Mouse (Mus musculus) midbrain, embryonic 14.5 days (tissue): ENCODE results near the gene Lrrc36. TPM values are rescaled to one million over a fixed set of nuclear protein-coding genes. Genes with fewer than 3 reads are reported as not detected.

ENCODE experiments used
- ATAC-seq: fragments of 200-750 bp; cut with Nextera tagmentation; 2 replicates; pipeline ENCODE4 v1.8.0; 2017; ENCODE audit warnings: moderate number of reproducible peaks, moderate library complexity; ENCODE audit not compliant: low FRiP score, low TSS enrichment
- DNase-seq: peaks from one replicate; pipeline ENCODE4 v3.0.0-alpha.2; 2015
- H3K27ac ChIP-seq: fragments of 300-500 bp; sonication (generic); replicated peaks from 2 replicates; pipeline ENCODE4 v1.5.1; 2014; ENCODE audit warnings: mild to moderate bottlenecking, low read depth, low read length, moderate library complexity
- H3K27me3 ChIP-seq: fragments of 300-500 bp; sonication (generic); 2 replicates; pipeline ENCODE4 v1.6.1; 2014; ENCODE audit warnings: low read length, control low read depth, mixed read lengths; ENCODE audit not compliant: control insufficient read depth, insufficient read depth
- H3K36me3 ChIP-seq: fragments of 300-500 bp; sonication (generic); 2 replicates; pipeline ENCODE4 v1.6.1; 2014; ENCODE audit warnings: low read length, control low read depth; ENCODE audit not compliant: control insufficient read depth, insufficient read depth
- H3K4me1 ChIP-seq: fragments of 300-500 bp; sonication (generic); 2 replicates; pipeline ENCODE4 v1.6.1; 2014; ENCODE audit warnings: mild to moderate bottlenecking, antibody characterized with exemption, low read length, control low read depth; ENCODE audit not compliant: control insufficient read depth, insufficient read depth
- H3K4me2 ChIP-seq: fragments of 300-500 bp; sonication (generic); 2 replicates; pipeline ENCODE4 v1.6.1; 2014; ENCODE audit warnings: mild to moderate bottlenecking, low read length, moderate library complexity
- H3K4me3 ChIP-seq: fragments of 300-500 bp; sonication (generic); replicated peaks from 2 replicates; pipeline ENCODE4 v1.5.1; 2014; ENCODE audit warnings: low read depth, low read length
- H3K9ac ChIP-seq: fragments of 300-500 bp; sonication (generic); replicated peaks from 2 replicates; pipeline ENCODE4 v1.6.1; 2014; ENCODE audit warnings: mild to moderate bottlenecking, low read length, moderate library complexity
- H3K9me3 ChIP-seq: fragments of 300-500 bp; sonication (generic); 2 replicates; pipeline ENCODE4 v1.6.1; 2016; ENCODE audit warnings: low read length, control low read depth, mixed read lengths; ENCODE audit not compliant: control insufficient read depth
- WGBS: fragments of 180-500 bp; shearing (Covaris S2); extraction: QIAGEN DNeasy Blood & Tissue Kit; methylation state at CpG from one replicate; pipeline ENCODE4 v1.1.7; 2014; 5-methylcytosine and 5-hydroxymethylcytosine counted together
- polyA plus RNA-seq: library from polyadenylated mRNA; unstranded; fragments of >200 nt; fragmentation: Nextera tagmentation; extraction: Ambion mirVana; gene quantifications from 2 replicates; pipeline ENCODE4 v1.2.1, GENCODE M21; 2014

The Lrrc36 gene
- polyA plus RNA-seq, 1 experiment from 2014 or later, result 1.7 TPM

DNA sequence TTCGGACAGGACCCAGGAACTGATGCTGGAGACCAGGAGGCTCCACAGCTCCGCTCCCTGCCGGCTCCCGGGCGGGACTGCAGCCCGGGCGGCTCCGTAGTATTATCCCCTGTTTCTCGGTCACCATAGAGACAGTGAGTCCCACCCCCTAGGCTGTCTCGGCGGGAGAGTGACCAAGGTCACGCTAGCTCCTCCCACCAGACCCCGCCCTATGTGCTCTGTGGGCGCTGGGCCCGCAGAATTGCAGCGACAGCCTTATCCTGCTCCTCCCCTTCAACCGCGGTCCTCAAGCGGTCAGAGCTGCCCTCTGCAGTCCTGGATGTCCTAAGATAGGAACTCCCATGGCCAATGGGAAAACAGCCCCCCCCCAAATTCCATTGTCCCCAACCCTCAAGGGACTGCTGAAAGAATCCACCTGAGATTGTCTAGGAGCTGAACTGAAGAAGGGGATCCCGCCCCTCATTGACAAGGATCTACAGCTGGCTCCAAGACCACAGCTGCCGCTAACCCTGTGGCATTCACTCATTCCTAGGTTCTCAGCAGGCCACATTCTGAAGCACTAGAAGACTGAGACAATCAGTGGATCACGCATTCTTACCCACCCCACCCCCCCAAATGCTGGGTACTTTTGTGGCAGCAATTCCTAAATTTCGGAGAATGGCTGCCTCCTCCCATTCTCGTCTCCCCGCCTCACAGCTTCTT lies 58.1 kb downstream of the Lrrc36 start, which contains the start of gene Tppp3:
Gene Tppp3, minus strand, starts transcription at position 213 of the 702 bp plus-strand sequence.
- H3K4me2 ChIP-seq, result peak within 1 kb of the TSS; percentile 73
- peak; percentile 90 for ATAC-seq

DNA sequence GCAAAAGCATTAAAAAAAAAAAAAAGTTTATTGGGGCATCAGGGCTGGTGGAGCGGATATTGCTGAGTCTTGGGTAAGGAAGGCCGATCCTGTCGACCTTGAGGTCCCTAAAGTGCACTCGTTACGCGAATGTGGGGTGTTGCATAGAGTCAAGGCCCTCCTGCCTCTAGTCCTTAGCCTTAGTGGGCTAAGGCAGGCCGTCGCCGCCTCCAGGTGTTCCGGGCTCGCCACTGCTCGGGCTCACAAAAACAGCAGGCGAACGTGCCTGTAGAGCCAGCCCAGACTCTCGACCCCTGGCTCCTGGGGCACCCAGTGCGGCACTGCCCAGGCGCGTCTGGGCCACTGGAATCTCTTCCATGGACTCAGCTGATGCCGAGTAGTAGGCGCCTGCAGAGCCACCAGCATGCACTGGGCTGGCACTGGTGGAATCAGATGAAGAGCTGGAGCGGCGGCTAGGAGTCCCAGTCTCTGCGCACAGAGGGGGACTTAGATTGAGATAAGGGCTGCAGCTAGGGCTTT lies 59.1 kb downstream of the Lrrc36 start:
- no peak overlapping the region for H3K4me3 ChIP-seq
- DNase-seq, result no peak
- 23% methylated on average over 23 of the region's 23 CpGs for WGBS
- no peaks in the 10 kb centered on the region for H3K9me3 ChIP-seq
- peaks cover 39% of the 10 kb centered on the region for H3K4me1 ChIP-seq
- no peaks in the 10 kb centered on the region for H3K27me3 ChIP-seq
- 0 out of 2 replicates have a peak, but pooled peaks cover 6% of the 10 kb centered on the region for H3K36me3 ChIP-seq
- no peak overlapping the region for H3K4me2 ChIP-seq
- no peak overlapping the region for H3K9ac ChIP-seq
- no peak overlapping the region for H3K27ac ChIP-seq
- ATAC-seq, result no peak

More for the DNA sequence above, 58.1 kb downstream of the Lrrc36 start, which contains the start of gene Tppp3:
- peak; percentile 92 for DNase-seq
- Histone ChIP-seq H3K9me3 (no peaks in the 10 kb centered on the region), H3K36me3 (0 out of 2 replicates have a peak, but pooled peaks cover 12% of the 10 kb centered on the region), H3K27ac (peak within 1 kb of the TSS; percentile 72), H3K27me3 (no peaks in the 10 kb centered on the region), H3K4me1 (peaks cover 39% of the 10 kb centered on the region), H3K4me3 (peak within 1 kb of the TSS; percentile 41), H3K9ac (peak within 1 kb of the TSS; percentile 51)
- 5% methylated on average over 25 of the region's 25 CpGs for WGBS

DNA sequence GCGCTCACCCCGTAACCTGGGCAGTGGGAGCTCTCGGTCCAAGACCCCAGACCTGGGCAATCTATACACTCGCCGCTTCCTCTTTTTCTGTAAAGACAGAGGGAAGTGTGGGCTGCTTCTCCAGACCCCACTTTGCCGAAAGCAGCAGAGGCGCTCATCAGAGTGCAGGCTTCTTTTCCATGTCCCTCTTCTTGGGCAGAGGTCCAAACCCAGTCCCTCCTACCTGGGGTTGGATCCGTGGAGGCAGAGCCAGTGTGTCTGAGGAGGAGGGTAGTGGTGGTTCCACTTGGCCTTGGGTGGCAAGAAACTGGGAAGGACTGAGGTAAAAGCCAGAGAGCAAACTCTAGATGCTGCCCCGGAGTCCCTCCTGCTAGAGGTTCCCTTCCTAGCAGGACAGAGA lies 59.6 kb downstream of the Lrrc36 start:
- WGBS, result 50% methylated on average over 9 of the region's 9 CpGs
- ATAC-seq (no peak), DNase-seq (no peak)
- H3K27me3 ChIP-seq, result no peaks in the 10 kb centered on the region
- H3K9ac ChIP-seq, result no peak overlapping the region
- H3K4me2 ChIP-seq, result no peak overlapping the region
- peaks cover 39% of the 10 kb centered on the region for H3K4me1 ChIP-seq
- no peak overlapping the region for H3K4me3 ChIP-seq
- peaks cover 5% of the 10 kb centered on the region; the same call in 1 of the 2 replicates for H3K36me3 ChIP-seq
- H3K27ac ChIP-seq, result no peak overlapping the region
- no peaks in the 10 kb centered on the region for H3K9me3 ChIP-seq

DNA sequence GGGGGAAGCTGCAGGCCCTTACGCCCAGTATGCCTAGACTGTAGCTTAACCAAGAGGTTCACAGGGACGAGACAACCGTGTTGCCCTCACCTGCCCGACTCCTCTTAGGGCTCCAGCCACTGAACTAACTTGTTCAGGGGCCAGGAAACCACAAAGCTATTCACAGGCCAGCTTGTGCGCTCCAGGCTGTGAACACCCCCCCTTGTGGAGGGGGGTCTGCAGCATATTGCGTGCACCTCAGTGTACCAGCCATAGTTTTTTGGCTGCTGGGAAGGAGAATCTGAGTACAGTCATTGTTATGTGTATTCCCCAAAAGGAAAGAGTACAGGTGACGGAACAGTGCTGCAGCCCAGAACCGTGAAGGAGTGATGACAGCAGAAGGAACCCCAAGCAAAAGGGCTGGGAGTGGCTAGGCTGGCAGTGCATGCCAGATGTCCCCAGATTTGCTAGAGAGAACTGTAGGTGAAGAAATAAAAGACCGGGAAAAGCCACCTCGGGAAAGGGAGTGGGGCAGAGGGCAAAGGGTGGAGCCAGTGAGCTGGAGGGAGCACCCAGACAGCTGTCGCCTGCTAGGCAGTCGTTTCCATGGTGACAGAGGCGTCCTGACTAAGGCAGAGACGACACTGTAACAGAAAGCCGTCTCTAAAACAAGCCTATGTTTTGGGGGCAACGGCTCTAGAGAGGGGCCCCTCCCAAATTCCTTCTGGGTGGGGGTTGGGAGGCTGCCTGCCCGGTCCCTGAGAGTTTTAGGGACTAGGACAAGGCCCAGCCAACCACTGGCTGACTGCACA lies 60.6 kb downstream of the Lrrc36 start:
- WGBS, result 28% methylated on average over 17 of the region's 17 CpGs
- Histone ChIP-seq H3K27me3 (no peaks in the 10 kb centered on the region), H3K4me3 (no peak overlapping the region), H3K4me2 (peak overlapping the region; percentile 27), H3K9me3 (no peaks in the 10 kb centered on the region), H3K27ac (peak overlapping the region; percentile 45; the same call in 1 of the 2 replicates), H3K4me1 (peaks cover 37% of the 10 kb centered on the region), H3K9ac (0 out of 2 replicates have a peak overlapping the region, but pooled peaks have one; percentile 36), H3K36me3 (peaks cover 7% of the 10 kb centered on the region; the same call in 1 of the 2 replicates)
- DNase-seq (peak; percentile 82), ATAC-seq (no peak)

DNA sequence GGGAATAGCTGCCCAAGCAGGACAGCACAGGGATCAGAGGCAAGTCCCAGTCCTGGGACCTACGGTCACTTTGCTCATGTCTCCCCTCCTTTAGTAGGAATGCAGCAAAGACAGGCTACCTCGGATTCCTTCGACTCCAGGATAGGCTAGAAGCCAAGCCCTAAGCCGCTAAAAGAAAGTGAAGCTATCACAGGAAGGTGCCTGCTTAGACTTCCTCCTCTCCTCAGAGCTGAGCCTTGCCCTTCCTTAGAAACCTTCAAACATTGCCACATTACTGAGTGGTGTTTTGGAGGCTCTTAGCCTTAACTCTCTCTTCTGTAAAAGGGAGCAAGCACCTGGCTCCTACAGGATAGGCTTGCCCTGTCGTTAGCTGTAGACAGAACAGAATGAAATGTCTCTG lies 61.3 kb downstream of the Lrrc36 start:
- Histone ChIP-seq H3K36me3 (peaks cover 8% of the 10 kb centered on the region; the same call in 1 of the 2 replicates), H3K27me3 (no peaks in the 10 kb centered on the region), H3K4me3 (no peak overlapping the region), H3K9me3 (no peaks in the 10 kb centered on the region), H3K4me1 (peaks cover 31% of the 10 kb centered on the region), H3K27ac (0 out of 2 replicates have a peak overlapping the region, but pooled peaks have one; percentile 8), H3K9ac (peak overlapping the region; percentile 20; the same call in 1 of the 2 replicates), H3K4me2 (peak overlapping the region; percentile 27)
- WGBS, result 41% methylated on average over 5 of the region's 5 CpGs
- no peak for DNase-seq
- no peak for ATAC-seq

DNA sequence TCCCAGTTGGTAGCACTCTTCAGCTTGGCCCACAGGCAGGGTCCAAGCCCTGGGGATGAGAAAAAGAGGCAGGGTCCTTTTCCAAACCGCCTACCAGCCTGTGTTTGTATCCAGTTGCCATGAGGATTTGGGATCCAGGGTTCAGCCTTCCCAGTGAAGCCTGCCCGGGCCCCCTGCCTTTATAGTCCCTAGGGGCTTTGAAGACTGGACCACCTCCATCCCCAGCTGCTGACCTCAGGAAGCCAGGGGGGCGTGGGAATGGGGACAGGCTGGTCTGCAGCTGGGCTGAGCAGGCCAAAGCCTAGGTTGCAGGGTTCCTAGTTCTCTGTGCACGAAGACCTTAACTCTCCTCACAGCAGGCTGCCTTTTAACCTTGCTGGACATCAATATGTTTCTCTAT lies 61.9 kb downstream of the Lrrc36 start:
- DNase-seq, result no peak
- Histone ChIP-seq H3K4me1 (peaks cover 25% of the 10 kb centered on the region), H3K27me3 (no peaks in the 10 kb centered on the region), H3K4me3 (no peak overlapping the region), H3K4me2 (no peak overlapping the region), H3K9ac (no peak overlapping the region; the same call in 1 of the 2 replicates), H3K36me3 (peaks cover 8% of the 10 kb centered on the region; the same call in 1 of the 2 replicates), H3K27ac (no peak overlapping the region), H3K9me3 (no peaks in the 10 kb centered on the region)
- ATAC-seq, result no peak
- 30% methylated on average over 4 of the region's 4 CpGs for WGBS

DNA sequence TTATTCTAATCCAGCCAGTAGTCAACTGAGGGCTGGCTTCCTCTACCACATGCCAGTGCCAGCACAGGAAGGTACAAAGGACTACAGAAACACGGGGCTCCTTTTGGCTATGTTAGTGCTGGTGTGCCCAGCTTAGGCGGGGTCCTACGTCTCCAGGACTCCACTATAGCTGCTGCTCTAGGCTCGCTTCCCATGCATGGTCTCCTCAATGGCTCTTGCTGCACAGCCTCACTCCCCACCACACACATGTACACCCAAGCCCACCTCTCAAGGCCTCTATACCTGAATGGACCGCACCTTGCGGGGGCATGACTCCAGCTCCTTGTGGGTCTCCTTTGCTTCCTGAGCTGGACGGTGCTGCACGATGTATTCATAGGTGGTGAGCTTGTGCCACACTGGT lies 62.4 kb downstream of the Lrrc36 start:
- DNase-seq (no peak), ATAC-seq (no peak)
- H3K9me3 ChIP-seq, result no peaks in the 10 kb centered on the region
- no peak overlapping the region for H3K4me2 ChIP-seq
- H3K36me3 ChIP-seq, result peaks cover 8% of the 10 kb centered on the region; the same call in 1 of the 2 replicates
- no peak overlapping the region for H3K4me3 ChIP-seq
- H3K27ac ChIP-seq, result no peak overlapping the region
- 93% methylated on average over 8 of the region's 8 CpGs for WGBS
- H3K27me3 ChIP-seq, result no peaks in the 10 kb centered on the region
- no peak overlapping the region for H3K9ac ChIP-seq
- H3K4me1 ChIP-seq, result peaks cover 20% of the 10 kb centered on the region

DNA sequence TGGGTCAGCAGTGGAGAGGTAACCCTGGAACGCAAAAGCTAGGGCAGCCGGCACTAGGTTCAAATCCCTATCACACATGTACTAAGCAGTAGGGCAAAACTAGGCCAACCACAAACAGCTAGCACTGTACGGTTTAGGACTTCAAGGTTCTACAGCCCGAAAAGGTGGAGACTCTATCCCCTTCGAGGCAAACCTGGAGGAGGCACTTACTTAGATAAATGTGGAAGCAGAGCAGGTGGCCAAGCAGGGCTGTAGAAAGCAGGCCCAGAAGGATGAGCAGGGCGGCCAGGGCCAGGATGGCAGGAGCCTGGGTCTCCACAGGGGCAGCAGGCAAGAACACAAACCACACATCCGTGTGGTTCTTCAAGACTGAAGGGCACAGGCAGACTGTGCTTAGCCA lies 62.8 kb downstream of the Lrrc36 start:
- DNase-seq, result no peak
- H3K4me3 ChIP-seq, result no peak overlapping the region
- peaks cover 19% of the 10 kb centered on the region for H3K4me1 ChIP-seq
- 93% methylated on average over 7 of the region's 7 CpGs for WGBS
- H3K9me3 ChIP-seq, result no peaks in the 10 kb centered on the region
- peaks cover 8% of the 10 kb centered on the region; the same call in 1 of the 2 replicates for H3K36me3 ChIP-seq
- no peaks in the 10 kb centered on the region for H3K27me3 ChIP-seq
- ATAC-seq, result no peak
- no peak overlapping the region for H3K27ac ChIP-seq
- H3K9ac ChIP-seq, result no peak overlapping the region
- H3K4me2 ChIP-seq, result no peak overlapping the region
